Mouse (Mus musculus) layer of hippocampus, postnatal 10 days (tissue): ENCODE measurements around the gene Rab5c. TPM values are rescaled to one million over a fixed set of nuclear protein-coding genes. Genes with fewer than 3 reads are reported as not detected.
A peak's percentile ranks its signal among the peaks of the same experiment; 100 is the strongest.

ENCODE experiments used
- DNase-seq, 2 experiments: peaks; one replicate each; pipeline ENCODE4 v3.0.0; 2021; ENCODE audit warnings: low spot score in 2 of 2
- total RNA-seq, 2 experiments: library from RNA; stranded (reverse); gene quantifications; 2 replicates each; pipeline ENCODE4 v1.2.3; 2021

Rab5c gene
- total RNA-seq, 2 experiments from 2014 or later: 152 to 165 TPM

DNA sequence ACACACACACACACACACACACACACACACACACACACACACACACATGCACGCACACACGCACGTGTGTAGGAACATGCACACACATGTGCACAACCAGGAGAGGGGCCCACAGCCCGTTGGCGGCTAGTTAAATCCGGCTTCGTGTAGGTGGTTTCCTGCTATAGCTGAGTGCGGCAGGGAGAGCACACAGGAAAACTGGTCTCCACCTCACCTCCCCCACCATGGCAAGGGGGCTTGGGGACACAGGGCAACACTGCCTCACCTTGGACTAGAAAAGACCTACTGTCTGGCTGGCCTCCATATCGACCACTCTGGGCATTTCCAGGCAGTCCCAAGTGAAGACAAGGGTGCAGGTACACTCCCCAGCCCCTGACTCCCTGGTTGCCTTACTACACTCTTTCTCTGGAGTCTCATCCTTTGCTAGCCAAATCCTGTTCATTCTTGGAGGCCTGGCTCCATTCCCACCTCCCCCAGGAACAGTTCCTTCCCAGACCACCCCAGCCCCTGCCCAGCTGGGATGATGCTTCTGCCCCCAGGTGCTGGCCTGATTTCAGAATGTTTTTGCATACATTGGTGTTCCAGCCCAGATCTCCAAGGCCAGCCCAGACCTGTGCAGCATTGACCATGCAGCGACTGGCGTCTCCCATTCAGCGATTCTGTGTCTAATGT is 16.1 kb upstream of the Rab5c start:
- DNase-seq: no peak

- no peak for DNase-seq
Measured at GRCm38 (mm10) chr11:100752294-100752693, 14.3 kb upstream of the Rab5c start.

GRCm38 (mm10) chr11:100750127-100750526 is 12.1 kb upstream of the Rab5c start:
- no peak for DNase-seq

GRCm38 (mm10) chr11:100749469-100749868 is 11.5 kb upstream of the Rab5c start:
- DNase-seq: no peak

GRCm38 (mm10) chr11:100748620-100749019 is 10.6 kb upstream of the Rab5c start:
- no peak for DNase-seq

- DNase-seq: no peak
Measured at GRCm38 (mm10) chr11:100747114-100747513, 9.1 kb upstream of the Rab5c start.

GRCm38 (mm10) chr11:100746546-100746945 is 8.5 kb upstream of the Rab5c start:
- no peak for DNase-seq

- peak in 1 of 2 experiments; percentile 52 for DNase-seq
Measured at GRCm38 (mm10) chr11:100745085-100745484, 7.1 kb upstream of the Rab5c start.

DNA sequence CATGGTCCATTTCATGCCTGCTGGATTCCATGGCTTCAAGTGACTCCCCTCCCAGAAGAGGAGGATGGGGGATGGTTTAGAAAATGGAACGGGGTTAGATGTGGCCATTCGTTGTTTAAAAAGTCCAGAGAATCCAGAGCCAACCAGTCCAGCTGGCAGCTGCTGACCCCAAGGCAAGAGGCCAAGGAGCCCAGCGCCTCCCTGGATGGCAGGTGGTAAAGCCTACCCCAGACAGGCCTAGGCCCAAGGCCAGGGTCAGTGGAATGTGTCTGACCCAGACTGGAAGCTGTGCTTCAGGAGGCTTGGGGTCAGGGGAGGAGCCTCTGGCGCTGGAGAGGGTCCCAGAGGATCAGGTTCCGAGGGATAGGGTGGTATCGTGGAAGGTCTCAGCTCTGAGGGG is 3.3 kb upstream of the Rab5c start:
- no peak for DNase-seq

GRCm38 (mm10) chr11:100738749-100739148 is 734 bp upstream of the Rab5c start:
- DNase-seq: no peak

GRCm38 (mm10) chr11:100737105-100737733 is 796 bp downstream of the Rab5c start:
- DNase-seq: no peak

DNA sequence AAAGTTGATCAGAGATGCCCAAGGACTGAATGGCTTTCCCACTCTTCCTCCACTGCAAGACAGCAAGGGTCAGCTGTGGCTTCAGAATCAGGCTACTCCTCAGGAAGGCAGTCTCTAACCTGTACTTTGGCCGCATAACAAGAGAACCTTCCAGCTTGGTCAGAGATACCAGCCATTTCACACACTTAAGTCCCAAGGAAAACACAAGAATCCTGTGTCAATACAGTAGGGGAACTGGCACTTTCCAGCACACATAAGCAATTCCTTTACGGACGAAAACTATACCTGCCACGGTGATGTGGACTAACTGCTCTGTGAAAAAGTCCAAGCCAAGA is 1.3 kb downstream of the Rab5c start:
- no peak for DNase-seq

DNA sequence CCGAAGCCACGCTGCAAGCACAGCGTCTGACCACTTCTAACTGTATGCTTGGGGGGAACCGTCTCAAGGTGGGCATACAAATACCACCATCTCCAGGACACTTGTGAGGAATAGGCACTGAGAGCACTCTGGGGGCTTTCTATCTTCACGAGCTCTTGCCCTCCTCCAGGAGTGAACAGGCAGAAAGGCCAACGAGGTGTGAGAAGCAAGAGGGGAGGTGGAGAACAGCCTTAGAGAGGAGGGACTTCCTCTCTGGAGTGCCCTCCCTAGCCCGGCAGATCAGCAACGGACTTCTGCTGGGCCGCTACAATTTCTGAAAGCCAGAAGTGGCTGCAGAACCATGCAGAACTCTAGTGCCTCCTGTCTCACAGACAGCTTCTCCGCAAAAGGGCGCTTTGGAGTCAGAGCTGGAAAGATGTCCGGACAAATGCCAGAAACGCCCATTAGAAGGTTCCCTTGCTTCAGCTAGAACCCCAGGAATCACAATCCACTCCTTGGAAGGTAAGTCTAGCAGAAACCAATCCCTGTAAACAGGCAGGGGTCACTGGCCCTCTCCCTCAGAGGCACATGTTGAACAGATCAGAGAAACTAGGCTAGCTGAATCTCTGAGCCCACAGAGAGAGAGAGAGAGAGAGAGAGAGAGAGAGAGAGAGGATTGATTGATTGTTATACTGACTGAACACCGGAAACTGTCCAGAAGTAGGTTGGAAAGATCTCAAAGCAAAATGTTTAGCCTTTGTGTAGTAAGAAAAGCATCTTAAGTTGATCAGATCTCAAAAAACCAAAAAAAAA is 1.9 kb downstream of the Rab5c start:
- no peak for DNase-seq

- no peak for DNase-seq
Measured at GRCm38 (mm10) chr11:100735134-100735865, 2.7 kb downstream of the Rab5c start.

DNA sequence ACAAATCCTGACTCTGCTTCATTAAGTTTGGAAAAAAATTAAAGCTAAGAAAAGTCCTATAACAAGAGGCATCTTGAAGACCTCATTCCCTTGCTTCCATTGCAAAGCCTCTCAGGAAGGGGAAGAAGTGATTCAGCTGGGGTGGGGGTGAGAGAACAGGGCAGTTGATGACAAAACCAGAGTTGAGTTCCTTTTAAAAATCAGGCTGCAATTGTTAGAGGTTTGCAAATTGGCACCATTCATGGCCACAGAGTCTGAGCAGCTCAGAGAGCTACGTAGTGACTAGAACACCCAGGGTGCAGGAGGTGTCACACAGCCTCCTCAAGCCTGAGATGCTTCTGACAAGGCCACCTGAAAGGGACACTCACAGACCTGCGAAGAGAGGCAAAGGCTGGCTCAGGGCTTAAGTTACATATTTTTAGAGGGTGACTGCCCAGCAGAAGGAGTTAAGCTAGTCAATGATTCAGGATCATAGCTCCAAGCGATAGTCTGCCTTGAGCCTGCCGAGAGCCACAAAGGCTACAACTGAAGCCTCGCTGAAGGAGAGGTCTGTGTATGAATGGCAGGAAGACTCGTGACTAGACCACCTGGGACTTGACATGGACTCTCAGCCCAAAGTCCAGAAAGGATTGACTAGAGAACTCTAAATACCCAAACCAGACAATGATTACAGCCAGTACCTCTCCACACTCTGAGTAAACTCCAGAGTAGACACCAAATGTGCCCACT is 7.4 kb downstream of the Rab5c start:
- no peak for DNase-seq

DNA sequence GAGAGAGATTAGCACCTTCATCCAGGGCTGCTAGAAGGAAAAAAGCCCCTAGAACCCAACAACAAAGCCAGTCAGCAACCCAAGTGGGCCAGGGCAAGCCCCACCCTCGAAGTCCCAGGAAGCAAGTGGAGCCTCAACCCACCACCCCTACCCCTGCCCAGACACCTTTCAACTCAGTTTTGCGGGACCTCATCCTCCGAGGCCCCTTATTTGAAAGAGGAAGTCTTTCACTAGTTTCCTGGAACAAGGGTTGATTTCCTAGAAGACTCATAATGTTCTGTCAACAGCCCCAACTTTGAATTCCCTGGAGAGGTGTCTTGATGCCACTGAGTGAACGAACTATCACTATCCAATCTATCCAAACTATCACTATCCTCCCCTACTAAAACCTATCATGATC is 8.0 kb downstream of the Rab5c start:
- DNase-seq: no peak

- no peak for DNase-seq
Measured at GRCm38 (mm10) chr11:100728601-100729000, 9.4 kb downstream of the Rab5c start.

GRCm38 (mm10) chr11:100727201-100727600 is 10.8 kb downstream of the Rab5c start:
- DNase-seq: no peak

- no peak for DNase-seq
Measured at GRCm38 (mm10) chr11:100724919-100725512, 13.0 kb downstream of the Rab5c start.

DNA sequence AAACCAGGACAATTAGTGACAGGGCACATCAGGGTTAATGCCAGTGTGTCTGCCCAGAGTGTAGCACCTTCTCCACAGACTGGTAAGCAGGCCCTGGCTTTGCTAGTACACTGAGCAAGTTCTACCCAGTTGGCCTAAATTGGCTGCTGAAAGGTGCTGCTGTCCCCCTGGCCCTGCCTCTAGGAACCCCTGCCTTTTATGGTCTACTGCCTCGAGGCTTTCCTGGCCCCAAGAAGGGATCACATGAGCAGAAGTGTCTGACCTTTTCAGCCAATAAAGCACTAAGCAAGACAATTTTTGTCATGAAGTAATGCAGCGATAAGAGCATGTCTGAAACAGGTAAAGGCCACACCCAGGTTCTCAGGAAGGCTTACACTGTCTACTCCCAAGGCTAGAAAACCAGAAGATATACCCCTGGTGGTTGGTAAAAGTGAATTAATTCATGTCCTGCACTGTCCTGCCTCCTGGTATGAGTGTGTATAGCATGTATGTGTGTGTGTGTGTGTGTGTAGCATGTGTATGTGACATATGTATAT is 15.5 kb downstream of the Rab5c start:
- DNase-seq: no peak
